Mouse (Mus musculus) CH12.LX (cell line): Measurements from ENCODE around the gene Lrmda. TPM values are rescaled to one million over a fixed set of nuclear protein-coding genes. Genes with fewer than 3 reads are reported as not detected.

Source experiments
- DNase-seq: peaks from one replicate; pipeline ENCODE4 v3.0.0-alpha.2; 2013; ENCODE audit errors: extremely low read depth
- H3K27ac ChIP-seq: 2 replicates; pipeline ENCODE4 v1.5.1; 2012; ENCODE audit warnings: low read depth, mild to moderate bottlenecking, control low read depth, moderate library complexity; ENCODE audit not compliant: insufficient read depth
- H3K27me3 ChIP-seq: replicated peaks from 2 replicates; pipeline ENCODE3; 2012; ENCODE audit warnings: inconsistent platforms
- H3K36me3 ChIP-seq, 2 experiments: replicated peaks in 1 of 2; 2 replicates each; pipeline versions ENCODE3 to v1.6.1; 2012; ENCODE audit warnings: inconsistent platforms in 1 of 2, low read length in 1 of 2, mild to moderate bottlenecking in 1 of 2, mixed read lengths in 1 of 2, moderate library complexity in 1 of 2; ENCODE audit not compliant: control insufficient read depth in 1 of 2, insufficient read depth in 1 of 2
- H3K4me1 ChIP-seq, 2 experiments: 2 replicates each; pipeline ENCODE4 v1.6.1; 2012; ENCODE audit warnings: inconsistent platforms in 1 of 2, moderate library complexity in 1 of 2; ENCODE audit not compliant: insufficient read depth in 2 of 2, control insufficient read depth in 1 of 2
- H3K4me2 ChIP-seq: 2 replicates; pipeline ENCODE4 v1.6.1; 2012; ENCODE audit warnings: low read depth, mild to moderate bottlenecking, control low read depth; ENCODE audit not compliant: poor library complexity, insufficient read depth, severe bottlenecking
- H3K4me3 ChIP-seq, 3 experiments: fragments of 150-350 bp in 1 of 3; sonication (generic) in 1 of 3; replicated peaks in 1 of 3; 2 replicates each; pipeline versions ENCODE3 to v1.5.1; 2011 to 2012; ENCODE audit warnings: low read depth in 2 of 3, low read length in 2 of 3, mild to moderate bottlenecking in 2 of 3, moderate library complexity in 2 of 3, control low read depth in 1 of 3, improper control_type of control experiment in 1 of 3, inconsistent platforms in 1 of 3, mixed read lengths in 1 of 3; ENCODE audit not compliant: poor library complexity in 1 of 3
- H3K79me2 ChIP-seq: replicated peaks from 2 replicates; pipeline ENCODE4 v1.6.1; 2012; ENCODE audit warnings: mild to moderate bottlenecking, moderate library complexity; ENCODE audit not compliant: control insufficient read depth, poor library complexity, insufficient read depth, severe bottlenecking; ENCODE audit errors: extremely low read depth
- H3K9ac ChIP-seq: 2 replicates; pipeline ENCODE4 v1.6.1; 2012; ENCODE audit warnings: low read depth, mild to moderate bottlenecking, control low read depth, moderate library complexity; ENCODE audit not compliant: insufficient read depth
- H3K9me3 ChIP-seq: replicated peaks from 2 replicates; pipeline ENCODE3; 2012; ENCODE audit warnings: low read length, inconsistent platforms, mixed read lengths
- BHLHE40 ChIP-seq: IDR thresholded peaks from 2 replicates; pipeline ENCODE4 v1.6.1; 2011; ENCODE audit warnings: mild to moderate bottlenecking, low read depth, low read length, improper control_type of control experiment
- CTCF ChIP-seq, 2 experiments: IDR thresholded peaks in 1 of 2; conservative IDR thresholded peaks in 1 of 2; 2 replicates each; pipeline ENCODE4 v1.5.1; 2011 to 2012; ENCODE audit warnings: low read depth in 2 of 2, low read length in 2 of 2, improper control_type of control experiment in 1 of 2, inconsistent platforms in 1 of 2, mild to moderate bottlenecking in 1 of 2, moderate library complexity in 1 of 2
- E2F4 ChIP-seq: IDR thresholded peaks from 2 replicates; pipeline ENCODE4 v1.6.1; 2011; ENCODE audit warnings: low read depth, low read length, improper control_type of control experiment; ENCODE audit not compliant: insufficient replicate concordance
- GABPA ChIP-seq: IDR thresholded peaks from 2 replicates; pipeline ENCODE4 v1.6.1; 2012; ENCODE audit warnings: low read depth, low read length, improper control_type of control experiment, inconsistent platforms; ENCODE audit not compliant: insufficient replicate concordance
- IRF4 ChIP-seq: IDR thresholded peaks from 2 replicates; pipeline ENCODE4 v1.6.1; 2014; ENCODE audit warnings: low read depth, mild to moderate bottlenecking, inconsistent platforms, low read length, improper control_type of control experiment
- JUN ChIP-seq: IDR thresholded peaks from 2 replicates; pipeline ENCODE4 v1.6.1; 2011; ENCODE audit warnings: low read depth, mild to moderate bottlenecking, low read length, improper control_type of control experiment, moderate library complexity; ENCODE audit not compliant: insufficient read depth
- JUND ChIP-seq: conservative IDR thresholded peaks from 2 replicates; pipeline ENCODE4 v1.6.1; 2011; ENCODE audit warnings: low read depth, low read length, improper control_type of control experiment
- MAX ChIP-seq: IDR thresholded peaks from 2 replicates; pipeline ENCODE4 v1.6.1; 2011; ENCODE audit warnings: low read length, improper control_type of control experiment
- MAZ ChIP-seq: IDR thresholded peaks from 2 replicates; pipeline ENCODE4 v1.6.1; 2012; ENCODE audit warnings: low read depth, mild to moderate bottlenecking, inconsistent platforms, low read length, improper control_type of control experiment, moderate library complexity
- MYC ChIP-seq: IDR thresholded peaks from 2 replicates; pipeline ENCODE4 v1.6.1; 2011; ENCODE audit warnings: low read depth, mild to moderate bottlenecking, improper control_type of control experiment, low read length
- NRF1 ChIP-seq: IDR thresholded peaks from 2 replicates; pipeline ENCODE4 v1.6.1; 2014; ENCODE audit warnings: low read depth, mild to moderate bottlenecking, inconsistent platforms, low read length, improper control_type of control experiment, moderate library complexity
- POLR2A ChIP-seq: IDR thresholded peaks from 2 replicates; pipeline ENCODE4 v1.6.1; 2011; ENCODE audit warnings: low read depth, mild to moderate bottlenecking, improper control_type of control experiment, low read length
- RCOR1 ChIP-seq: conservative IDR thresholded peaks from 2 replicates; pipeline ENCODE4 v1.6.1; 2012; ENCODE audit warnings: low read depth, mild to moderate bottlenecking, inconsistent platforms, low read length, improper control_type of control experiment
- SMC3 ChIP-seq: IDR thresholded peaks from 2 replicates; pipeline ENCODE4 v1.6.1; 2011; ENCODE audit warnings: low read depth, low read length, improper control_type of control experiment
- UBTF ChIP-seq: IDR thresholded peaks from 2 replicates; pipeline ENCODE4 v1.6.1; 2012; ENCODE audit warnings: low read depth, mild to moderate bottlenecking, inconsistent platforms, low read length, improper control_type of control experiment, moderate library complexity
- USF1 ChIP-seq: IDR thresholded peaks from 2 replicates; pipeline ENCODE4 v1.6.1; 2014; ENCODE audit warnings: low read depth, mild to moderate bottlenecking, inconsistent platforms, low read length, improper control_type of control experiment
- USF2 ChIP-seq: conservative IDR thresholded peaks from 2 replicates; pipeline ENCODE4 v1.6.1; 2011; ENCODE audit warnings: low read depth, low read length, improper control_type of control experiment
- ZC3H11A ChIP-seq: IDR thresholded peaks from 2 replicates; pipeline ENCODE4 v1.6.1; 2012; ENCODE audit warnings: low read depth, mild to moderate bottlenecking, inconsistent platforms, low read length, improper control_type of control experiment
- ZKSCAN1 ChIP-seq: IDR thresholded peaks from 2 replicates; pipeline ENCODE4 v1.6.1; 2012; ENCODE audit warnings: low read depth, inconsistent platforms, low read length, improper control_type of control experiment, borderline replicate concordance
- ZMIZ1 ChIP-seq: IDR thresholded peaks from 2 replicates; pipeline ENCODE4 v1.6.1; 2012; ENCODE audit warnings: low read depth, mild to moderate bottlenecking, inconsistent platforms, low read length, improper control_type of control experiment
- dilution Hi-C: fragments of 300-500 bp; cut with MboI; formaldehyde crosslinking; loops from 2 replicates; pipeline ENCODE4 v1.14.3; 2020; ENCODE audit warnings: low sequenced_read_pairs; ENCODE audit not compliant: extremely low pct_unique_long_range_greater_than_20kb, extremely low pct_ligation_motif_present
- in situ Hi-C: fragments of 300-500 bp; cut with MboI; formaldehyde crosslinking; loops from 3 replicates; pipeline ENCODE4 v1.14.3; 2019; ENCODE audit warnings: low sequenced_read_pairs, low pct_ligation_motif_present, low pct_unique_long_range_greater_than_20kb, mixed read lengths
- polyA plus RNA-seq: library from polyadenylated mRNA; unstranded; fragments of >175 nt; gene quantifications from 2 replicates; pipeline ENCODE4 v1.2.1, GENCODE M21; 2012; ENCODE audit warnings: low read depth; ENCODE audit not compliant: insufficient read length
- total RNA-seq, 2 experiments: library from RNA; depleted of rRNA; stranded (reverse); fragments of 300-350 nt in 1 of 2; fragments of >200 nt in 1 of 2; gene quantifications; 2 replicates each; pipeline ENCODE4 v1.2.3; 2012 to 2014

Gene Lrmda
- total and polyA plus RNA-seq, 3 experiments, result 0.89 to 3.7 (median 1.9) TPM

GRCm38 (mm10) chr14:22712388-22712787, 692.9 kb downstream of the Lrmda start:
- dilution Hi-C loops, result no loop called here
- Histone ChIP-seq H3K79me2 (no peaks in the 10 kb centered on the region), H3K4me3 (no peak overlapping the region), H3K4me1 (no peaks in the 10 kb centered on the region), H3K27me3 (no peaks in the 10 kb centered on the region), H3K9ac (no peak overlapping the region), H3K9me3 (no peaks in the 10 kb centered on the region), H3K27ac (no peak overlapping the region), H3K4me2 (no peak overlapping the region), H3K36me3 (no peaks in the 10 kb centered on the region)
- DNase-seq, result no peak
- no peak for TF ChIP-seq GABPA
- no peak for TF ChIP-seq USF1
- TF ChIP-seq MAZ, result no peak
- TF ChIP-seq CTCF (conservative IDR thresholded peaks at IDR 0.05 in 1 of 2, IDR thresholded peaks at IDR 0.05 in 1 of 2; ENCODE audit: low read depth in 2 of 2, low read length in 2 of 2), result no peak
- TF ChIP-seq UBTF, result no peak
- in situ Hi-C loops, result no loop called here

GRCm38 (mm10) chr14:22715581-22716378, 696.3 kb downstream of the Lrmda start:
- no peaks in the 10 kb centered on the region for H3K36me3 ChIP-seq
- TF ChIP-seq ZMIZ1 (no peak), IRF4 (no peak), POLR2A (no peak), MAX (no peak), JUN (no peak), ZKSCAN1 (no peak), JUND (no peak), SMC3 (no peak), USF2 (no peak)
- in situ Hi-C loops (no loop called here), dilution Hi-C loops (no loop called here)
- H3K9me3 ChIP-seq, result no peaks in the 10 kb centered on the region
- no peaks in the 10 kb centered on the region for H3K27me3 ChIP-seq
- no peak overlapping the region for H3K4me3 ChIP-seq
- DNase-seq, result no peak
- H3K27ac ChIP-seq, result no peak overlapping the region
- no peaks in the 10 kb centered on the region for H3K4me1 ChIP-seq
- H3K9ac ChIP-seq, result no peak overlapping the region
- H3K4me2 ChIP-seq, result no peak overlapping the region
- H3K79me2 ChIP-seq, result no peaks in the 10 kb centered on the region

- H3K4me1 ChIP-seq, result no peaks in the 10 kb centered on the region
- in situ Hi-C loops (no loop called here), dilution Hi-C loops (no loop called here)
- no peak for TF ChIP-seq USF2
- TF ChIP-seq E2F4, result no peak
- TF ChIP-seq RCOR1, result no peak
- TF ChIP-seq BHLHE40, result no peak
- TF ChIP-seq ZKSCAN1, result no peak
- no peak for TF ChIP-seq SMC3
- no peak for TF ChIP-seq JUN
- no peak for TF ChIP-seq NRF1
- no peak for TF ChIP-seq USF1
- TF ChIP-seq ZMIZ1, result no peak
- no peak for TF ChIP-seq ZC3H11A
- TF ChIP-seq MYC, result no peak
- no peak for TF ChIP-seq MAX
- TF ChIP-seq CTCF (conservative IDR thresholded peaks at IDR 0.05 in 1 of 2, IDR thresholded peaks at IDR 0.05 in 1 of 2; ENCODE audit: low read depth in 2 of 2, low read length in 2 of 2), result no peak
- no peak overlapping the region for H3K9ac ChIP-seq
- no peaks in the 10 kb centered on the region for H3K79me2 ChIP-seq
- no peak overlapping the region for H3K27ac ChIP-seq
- no peaks in the 10 kb centered on the region for H3K9me3 ChIP-seq
- H3K4me3 ChIP-seq, result no peak overlapping the region
- no peak for DNase-seq
- H3K36me3 ChIP-seq, result no peaks in the 10 kb centered on the region
- H3K27me3 ChIP-seq, result no peaks in the 10 kb centered on the region
- H3K4me2 ChIP-seq, result no peak overlapping the region
Measured at GRCm38 (mm10) chr14:22719968-22720367, 700.5 kb downstream of the Lrmda start.
